Mouse (Mus musculus) forebrain, embryonic 13.5 days (tissue): ENCODE measurements around the gene Msl1. TPM values are rescaled to one million over a fixed set of nuclear protein-coding genes. Genes with fewer than 3 reads are reported as not detected.
"Not testable (repeated sequence)": the region's sequence is repeated elsewhere in the genome, so short reads cannot be mapped to it uniquely, and the experiment has no call there.

Experiments used
- ATAC-seq: fragments of 200-750 bp; cut with Nextera tagmentation; 2 replicates; pipeline ENCODE4 v1.8.0; 2017
- H3K27ac ChIP-seq: fragments of 300-500 bp; sonication (generic); 2 replicates; pipeline ENCODE4 v1.5.1; 2015; ENCODE audit warnings: inconsistent platforms, mild to moderate bottlenecking, moderate library complexity
- H3K27me3 ChIP-seq: fragments of 300-500 bp; sonication (generic); 2 replicates; pipeline ENCODE4 v1.6.1; 2015; ENCODE audit warnings: mild to moderate bottlenecking, inconsistent platforms
- H3K36me3 ChIP-seq: fragments of 300-500 bp; sonication (generic); 2 replicates; pipeline ENCODE4 v1.6.1; 2015; ENCODE audit warnings: mild to moderate bottlenecking, inconsistent platforms; ENCODE audit not compliant: poor library complexity, severe bottlenecking
- H3K4me1 ChIP-seq: fragments of 300-500 bp; sonication (generic); 2 replicates; pipeline ENCODE4 v1.6.1; 2015; ENCODE audit warnings: inconsistent platforms
- H3K4me2 ChIP-seq: fragments of 300-500 bp; sonication (generic); 2 replicates; pipeline ENCODE4 v1.6.1; 2015; ENCODE audit warnings: inconsistent platforms, mild to moderate bottlenecking, moderate library complexity
- H3K4me3 ChIP-seq: fragments of 300-500 bp; sonication (generic); 2 replicates; pipeline ENCODE4 v1.5.1; 2015; ENCODE audit warnings: mild to moderate bottlenecking, inconsistent platforms
- H3K9ac ChIP-seq: fragments of 300-500 bp; sonication (generic); 2 replicates; pipeline ENCODE4 v1.6.1; 2015; ENCODE audit warnings: mild to moderate bottlenecking, inconsistent platforms
- H3K9me3 ChIP-seq: fragments of 300-500 bp; sonication (generic); replicated peaks from 2 replicates; pipeline ENCODE4 v1.6.1; 2016; ENCODE audit warnings: inconsistent platforms
- WGBS: fragments of 180-500 bp; shearing (Covaris S2); methylation state at CpG from one replicate; pipeline ENCODE4 v1.1.7; 2015; 5-methylcytosine and 5-hydroxymethylcytosine counted together
- polyA plus RNA-seq: library from polyadenylated mRNA; unstranded; fragments of >200 nt; fragmentation: Nextera tagmentation; extraction: Ambion mirVana; gene quantifications from 2 replicates; pipeline ENCODE4 v1.2.1, GENCODE M21; 2015

Msl1 gene
- polyA plus RNA-seq, 1 experiment from 2014 or later = 31.3 TPM

DNA sequence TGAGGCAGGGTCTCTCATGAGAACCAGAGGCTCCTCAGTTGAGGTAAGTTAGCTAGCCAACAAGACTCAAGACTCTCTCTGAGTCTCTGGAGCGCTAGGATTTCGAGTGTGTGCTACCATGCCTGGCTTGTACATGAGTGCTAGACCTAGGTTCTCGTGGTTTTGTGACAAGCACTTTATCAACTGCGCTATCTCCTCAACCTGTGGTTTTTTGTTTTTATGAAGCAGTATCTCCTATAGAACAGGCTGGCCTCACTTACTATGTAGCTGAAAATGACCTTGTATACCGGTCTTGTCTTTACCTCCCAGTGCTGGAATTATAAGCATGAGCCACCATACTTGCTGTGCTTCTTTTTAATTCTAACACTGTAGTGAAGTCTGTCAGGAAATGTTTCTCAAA is 25.7 kb downstream of the Msl1 start:
- Histone ChIP-seq H3K9ac (no peak overlapping the region), H3K4me3 (no peak overlapping the region), H3K27me3 (no peaks in the 10 kb centered on the region), H3K9me3 (no peaks in the 10 kb centered on the region), H3K4me2 (no peak overlapping the region), H3K36me3 (peaks cover 98% of the 10 kb centered on the region), H3K27ac (no peak overlapping the region), H3K4me1 (no peaks in the 10 kb centered on the region)
- no peak for ATAC-seq
- 97% methylated on average over 5 of the region's 5 CpGs for WGBS

DNA sequence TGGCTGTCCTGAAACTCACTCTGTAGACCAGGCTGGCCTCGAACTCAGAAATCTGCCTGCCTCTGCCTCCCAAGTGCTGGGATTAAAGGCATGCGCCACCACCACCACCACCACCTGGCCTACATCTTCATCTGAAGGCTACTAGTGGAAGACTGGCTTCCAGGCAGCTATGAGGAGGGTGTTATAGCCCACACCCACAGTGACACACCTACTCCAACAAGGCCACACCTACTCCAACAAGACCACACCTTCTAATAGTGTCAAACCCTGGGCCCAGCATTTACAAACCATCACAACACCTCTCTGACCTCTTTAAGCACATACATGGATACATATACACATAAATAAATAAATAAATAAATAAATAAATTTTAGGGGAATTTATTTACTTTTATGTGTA is 30.8 kb downstream of the Msl1 start:
- not testable (repeated sequence) for H3K9ac ChIP-seq, H3K4me1 ChIP-seq, H3K4me3 ChIP-seq, H3K9me3 ChIP-seq, H3K4me2 ChIP-seq, H3K27me3 ChIP-seq, ATAC-seq, H3K27ac ChIP-seq
- H3K36me3 ChIP-seq = peaks cover 97% of the 10 kb centered on the region
- 97% methylated on average over 2 of the region's 2 CpGs for WGBS

DNA sequence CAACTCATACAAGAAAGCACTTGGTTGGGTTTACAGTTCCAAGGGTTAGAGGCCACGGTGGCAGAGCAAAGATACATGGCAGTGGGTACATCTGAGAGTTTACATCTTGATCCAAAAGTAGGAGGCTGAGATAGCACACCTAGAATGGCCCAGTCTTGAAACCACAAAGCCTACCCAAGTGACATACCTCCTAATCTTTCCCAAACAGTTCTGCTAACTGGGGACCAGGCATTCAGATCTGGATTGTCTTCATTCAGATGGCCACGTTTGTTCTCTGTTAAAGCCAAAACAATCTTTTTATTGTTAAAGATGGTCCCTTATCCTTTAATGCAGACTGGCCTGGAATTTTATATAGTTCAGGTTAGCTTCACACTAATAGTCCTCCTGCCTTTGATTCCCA is 32.6 kb downstream of the Msl1 start:
- H3K36me3 ChIP-seq = peaks cover 97% of the 10 kb centered on the region
- WGBS = 86% methylated on average over 2 of the region's 2 CpGs
- H3K27me3 ChIP-seq = no peaks in the 10 kb centered on the region
- ATAC-seq = no peak
- no peak overlapping the region for H3K27ac ChIP-seq
- no peaks in the 10 kb centered on the region for H3K4me1 ChIP-seq
- no peak overlapping the region for H3K9ac ChIP-seq
- no peak overlapping the region for H3K4me2 ChIP-seq
- no peaks in the 10 kb centered on the region for H3K9me3 ChIP-seq
- H3K4me3 ChIP-seq = no peak overlapping the region

DNA sequence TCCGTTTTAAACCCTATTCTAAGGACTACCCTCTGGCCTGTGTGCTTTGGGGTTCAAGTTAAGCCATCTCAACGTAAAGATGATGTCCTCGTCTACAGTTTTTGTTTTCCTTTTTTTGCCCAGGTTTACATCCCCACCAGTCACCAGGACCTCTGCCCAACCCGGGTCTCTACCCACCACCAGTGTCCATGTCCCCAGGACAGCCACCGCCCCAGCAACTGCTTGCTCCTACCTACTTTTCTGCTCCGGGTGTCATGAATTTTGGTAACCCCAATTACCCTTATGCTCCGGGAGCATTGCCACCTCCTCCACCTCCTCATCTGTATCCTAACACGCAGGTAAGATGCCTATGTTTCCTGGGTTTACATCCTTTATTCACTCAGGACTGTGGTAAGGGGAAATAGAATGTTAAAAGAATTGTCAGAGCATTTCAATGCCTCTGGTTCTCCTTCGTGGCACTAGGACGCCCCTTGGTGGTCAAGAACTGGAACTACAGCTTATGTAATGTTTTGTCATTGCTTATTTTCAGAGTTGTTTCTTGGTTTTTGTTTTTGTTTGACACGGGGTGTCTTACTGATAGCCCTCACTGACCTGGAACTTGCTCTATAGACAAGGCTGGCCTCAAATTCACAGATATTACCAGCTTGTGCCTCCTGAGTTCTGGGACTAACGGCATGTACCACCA is 33.9 kb downstream of the Msl1 start:
- 73% methylated on average over 12 of the region's 12 CpGs for WGBS
- H3K36me3 ChIP-seq = peaks cover 97% of the 10 kb centered on the region

DNA sequence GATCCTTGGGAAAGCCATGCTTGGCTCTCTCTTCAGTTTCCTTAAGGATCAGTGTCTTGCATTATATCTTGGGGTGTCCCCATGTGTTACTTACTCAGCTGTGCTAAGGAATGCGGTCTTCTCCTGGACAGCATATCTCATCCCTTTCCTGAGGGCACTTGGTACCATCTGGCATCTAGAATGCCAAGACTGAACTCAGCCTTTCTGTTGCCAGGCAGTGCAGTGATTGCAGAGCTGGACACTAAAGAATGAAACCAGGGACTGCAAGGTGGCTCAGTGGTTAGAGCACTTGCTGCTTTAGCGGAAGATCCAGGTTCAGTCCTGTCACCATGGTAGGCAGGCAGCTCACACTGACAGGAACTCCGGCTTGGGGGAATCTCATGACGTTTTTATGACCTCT is 34.6 kb downstream of the Msl1 start:
- H3K9ac ChIP-seq = no peak overlapping the region
- H3K4me2 ChIP-seq = no peak overlapping the region
- H3K4me1 ChIP-seq = peaks cover 6% of the 10 kb centered on the region
- no peak overlapping the region for H3K27ac ChIP-seq
- H3K36me3 ChIP-seq = peaks cover 97% of the 10 kb centered on the region
- ATAC-seq = no peak
- H3K4me3 ChIP-seq = no peak overlapping the region
- H3K9me3 ChIP-seq = no peaks in the 10 kb centered on the region
- WGBS = 89% methylated on average over 4 of the region's 4 CpGs
- H3K27me3 ChIP-seq = no peaks in the 10 kb centered on the region

More for the DNA sequence above, 33.9 kb downstream of the Msl1 start:
- no peaks in the 10 kb centered on the region for H3K27me3 ChIP-seq
- H3K4me1 ChIP-seq = no peaks in the 10 kb centered on the region
- no peak overlapping the region for H3K4me3 ChIP-seq
- H3K9ac ChIP-seq = no peak overlapping the region
- ATAC-seq = no peak
- no peak overlapping the region for H3K27ac ChIP-seq
- H3K4me2 ChIP-seq = no peak overlapping the region
- no peaks in the 10 kb centered on the region for H3K9me3 ChIP-seq

DNA sequence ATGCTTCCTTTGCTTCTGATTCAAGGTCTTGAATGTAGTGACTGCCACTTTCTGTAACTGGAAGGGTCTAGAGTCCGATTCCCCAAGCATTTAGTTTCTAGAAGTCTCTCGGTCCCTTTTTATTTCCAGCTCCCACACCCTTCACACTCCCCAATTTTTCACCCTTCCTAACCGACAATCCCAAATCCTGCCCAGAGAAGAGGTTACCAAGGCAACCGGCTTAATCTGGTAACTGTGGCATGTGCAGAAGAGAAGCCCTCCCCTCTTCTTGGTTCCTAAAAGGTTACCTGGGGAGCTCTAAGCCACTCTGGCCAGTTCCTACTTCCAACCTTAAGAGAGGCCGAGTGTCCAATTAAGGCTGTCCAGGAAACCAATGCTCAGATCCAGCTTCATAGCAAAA is 40.0 kb downstream of the Msl1 start:
- no peak for ATAC-seq
- no peaks in the 10 kb centered on the region for H3K9me3 ChIP-seq
- H3K36me3 ChIP-seq = peaks cover 50% of the 10 kb centered on the region
- peaks cover 30% of the 10 kb centered on the region for H3K4me1 ChIP-seq
- no peak overlapping the region for H3K4me3 ChIP-seq
- WGBS = 27% methylated on average over 5 of the region's 5 CpGs
- peaks cover 22% of the 10 kb centered on the region for H3K27me3 ChIP-seq
- no peak overlapping the region for H3K4me2 ChIP-seq
- no peak overlapping the region for H3K27ac ChIP-seq
- 0 out of 2 replicates have a peak overlapping the region, but pooled peaks have one; percentile 4 for H3K9ac ChIP-seq

DNA sequence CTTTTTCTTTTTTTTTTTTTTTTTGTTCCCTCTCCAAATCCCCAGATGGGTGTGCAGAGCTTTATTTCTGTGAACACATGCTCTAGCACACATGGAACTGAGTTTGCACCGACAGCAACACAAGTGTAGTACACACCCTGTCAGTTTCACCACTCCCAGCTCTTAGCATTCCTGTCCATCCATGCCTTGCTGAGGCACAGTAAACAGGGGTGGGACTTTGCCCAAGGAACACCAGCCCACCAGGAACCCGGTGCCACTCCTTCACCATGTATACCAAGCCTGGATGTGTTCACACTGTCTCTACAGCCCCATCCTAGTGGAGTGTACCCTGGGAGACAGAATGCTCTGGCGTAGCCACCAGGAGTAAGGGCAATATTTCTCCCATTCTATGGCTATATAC is 40.4 kb downstream of the Msl1 start:
- Histone ChIP-seq H3K9me3 (no peaks in the 10 kb centered on the region), H3K9ac (no peak overlapping the region), H3K36me3 (peaks cover 45% of the 10 kb centered on the region), H3K4me2 (peak overlapping the region; percentile 84; the same call in 1 of the 2 replicates), H3K27ac (no peak overlapping the region; the same call in 1 of the 2 replicates), H3K4me1 (peaks cover 30% of the 10 kb centered on the region), H3K27me3 (peaks cover 22% of the 10 kb centered on the region), H3K4me3 (no peak overlapping the region)
- no peak for ATAC-seq
- 58% methylated on average over 3 of the region's 3 CpGs for WGBS

DNA sequence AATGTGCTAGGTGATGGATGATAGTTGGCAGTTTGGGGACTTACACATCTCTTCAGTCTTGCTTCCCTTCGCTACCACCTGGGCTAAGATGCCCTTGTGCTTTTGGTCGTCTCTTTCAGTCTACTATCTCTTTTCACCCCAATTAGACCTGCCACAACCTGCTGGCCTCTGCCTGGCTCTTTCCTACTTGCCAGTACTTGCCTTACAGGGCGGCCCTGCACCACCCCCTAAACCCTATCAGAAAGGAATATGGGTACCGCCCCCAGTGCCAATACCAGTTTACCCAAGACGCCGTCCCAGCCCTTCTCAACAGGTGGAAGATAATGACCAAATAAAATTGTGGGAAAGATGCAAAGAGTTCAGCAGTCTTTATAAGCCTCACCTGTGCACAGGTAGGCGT is 40.8 kb downstream of the Msl1 start:
- Histone ChIP-seq H3K4me3 (peak overlapping the region; percentile 57), H3K27ac (no peak overlapping the region), H3K9ac (peak overlapping the region; percentile 71; the same call in 1 of the 2 replicates), H3K36me3 (peaks cover 41% of the 10 kb centered on the region), H3K4me2 (peak overlapping the region; percentile 84), H3K4me1 (peaks cover 30% of the 10 kb centered on the region), H3K27me3 (peaks cover 22% of the 10 kb centered on the region), H3K9me3 (no peaks in the 10 kb centered on the region)
- WGBS = 25% methylated on average over 7 of the region's 7 CpGs
- ATAC-seq = no peak

DNA sequence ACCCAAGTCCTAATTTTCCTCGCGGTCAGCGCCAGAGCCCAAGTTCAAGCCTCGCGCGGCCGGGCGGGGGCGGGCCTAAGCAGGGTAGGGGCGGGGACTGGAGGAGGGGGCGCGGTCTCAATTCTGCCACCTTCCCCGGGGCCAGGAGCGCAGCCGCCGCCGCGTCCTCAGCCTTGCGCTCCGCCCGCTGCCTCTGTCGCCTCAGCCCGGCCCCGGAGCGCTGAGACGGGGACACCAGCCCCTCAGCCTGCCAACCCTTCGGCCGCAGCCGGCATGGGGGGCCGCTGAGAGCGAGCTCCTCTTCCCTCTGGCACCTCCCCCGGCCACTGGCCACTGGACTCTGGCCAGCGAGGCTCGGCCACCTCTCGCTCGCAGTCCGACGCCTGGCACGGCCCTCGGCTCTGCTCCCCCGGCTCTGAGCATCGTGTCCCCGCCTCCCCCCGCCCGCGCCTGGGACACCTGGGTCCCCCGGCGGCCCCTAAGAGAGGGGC is 41.4 kb downstream of the Msl1 start, which contains the start of gene Rapgefl1:
Rapgefl1 (plus strand) TSS at position 135 of the 491 bp plus-strand sequence.
- H3K27ac ChIP-seq = no peak within 1 kb of the TSS; the same call in 1 of the 2 replicates
- H3K27me3 ChIP-seq = peaks cover 22% of the 10 kb centered on the region
- peak; percentile 95 for ATAC-seq
- peaks cover 30% of the 10 kb centered on the region for H3K4me1 ChIP-seq
- H3K4me2 ChIP-seq = peak within 1 kb of the TSS; percentile 84
- H3K9ac ChIP-seq = peak within 1 kb of the TSS; percentile 71
- H3K9me3 ChIP-seq = no peaks in the 10 kb centered on the region
- peak within 1 kb of the TSS; percentile 57 for H3K4me3 ChIP-seq
- H3K36me3 ChIP-seq = peaks cover 36% of the 10 kb centered on the region
- WGBS = under 1% methylated on average over 44 of the region's 48 CpGs

DNA sequence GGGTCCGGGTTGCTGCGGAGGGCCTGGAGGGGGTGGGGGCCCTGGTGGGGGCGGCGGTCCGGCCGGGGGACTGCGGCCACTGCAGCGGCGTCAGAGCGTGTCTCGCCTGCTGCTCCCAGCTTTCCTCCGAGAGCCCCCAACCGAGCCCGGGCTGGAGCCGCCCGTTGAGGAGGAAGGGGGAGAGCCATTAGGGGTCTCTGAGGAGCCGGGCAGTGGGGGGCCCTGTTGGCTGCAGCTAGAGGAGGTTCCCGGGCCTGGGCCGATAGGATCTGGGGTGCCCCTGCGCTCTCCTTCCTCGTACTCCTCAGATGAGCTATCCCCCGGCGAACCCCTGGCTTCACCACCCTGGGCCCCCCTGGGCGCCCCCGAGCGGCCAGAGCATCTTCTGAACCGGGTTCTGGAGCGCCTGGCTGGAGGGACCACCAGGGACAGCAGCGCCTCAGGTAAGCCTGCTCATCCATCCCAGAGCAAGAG is 42.0 kb downstream of the Msl1 start:
- ATAC-seq = peak; percentile 46; the same call in 1 of the 2 replicates
- Histone ChIP-seq H3K27me3 (peaks cover 22% of the 10 kb centered on the region), H3K36me3 (peaks cover 30% of the 10 kb centered on the region), H3K4me2 (peak overlapping the region; percentile 84), H3K9ac (peak overlapping the region; percentile 71), H3K4me1 (peaks cover 30% of the 10 kb centered on the region), H3K27ac (no peak overlapping the region), H3K9me3 (no peaks in the 10 kb centered on the region), H3K4me3 (peak overlapping the region; percentile 57)
- WGBS = under 1% methylated on average over 27 of the region's 29 CpGs

DNA sequence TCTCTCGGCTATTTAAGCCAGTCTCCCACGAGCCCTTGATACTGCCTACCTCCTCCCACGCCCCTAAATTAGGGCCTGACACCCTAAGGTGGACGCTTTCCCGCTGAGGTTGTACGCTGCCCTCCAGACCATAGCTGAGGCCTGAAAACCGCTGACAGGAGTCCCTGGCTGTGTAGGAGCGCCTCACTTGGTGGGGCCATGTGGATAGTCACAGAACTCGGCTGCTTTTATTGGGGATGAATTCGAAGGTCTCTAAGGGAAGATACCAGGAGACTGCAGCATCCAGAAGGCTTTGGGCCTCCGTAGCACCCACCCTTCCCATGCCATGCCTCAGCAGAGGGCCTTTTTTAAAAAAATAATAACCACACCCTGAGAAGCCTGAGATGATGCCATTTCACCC is 42.6 kb downstream of the Msl1 start:
- Histone ChIP-seq H3K4me3 (peak overlapping the region; percentile 57), H3K9me3 (no peaks in the 10 kb centered on the region), H3K27ac (no peak overlapping the region), H3K9ac (peak overlapping the region; percentile 71; the same call in 1 of the 2 replicates), H3K4me2 (peak overlapping the region; percentile 84), H3K27me3 (peaks cover 22% of the 10 kb centered on the region), H3K4me1 (peaks cover 30% of the 10 kb centered on the region), H3K36me3 (peaks cover 24% of the 10 kb centered on the region)
- 52% methylated on average over 11 of the region's 11 CpGs for WGBS
- no peak for ATAC-seq

DNA sequence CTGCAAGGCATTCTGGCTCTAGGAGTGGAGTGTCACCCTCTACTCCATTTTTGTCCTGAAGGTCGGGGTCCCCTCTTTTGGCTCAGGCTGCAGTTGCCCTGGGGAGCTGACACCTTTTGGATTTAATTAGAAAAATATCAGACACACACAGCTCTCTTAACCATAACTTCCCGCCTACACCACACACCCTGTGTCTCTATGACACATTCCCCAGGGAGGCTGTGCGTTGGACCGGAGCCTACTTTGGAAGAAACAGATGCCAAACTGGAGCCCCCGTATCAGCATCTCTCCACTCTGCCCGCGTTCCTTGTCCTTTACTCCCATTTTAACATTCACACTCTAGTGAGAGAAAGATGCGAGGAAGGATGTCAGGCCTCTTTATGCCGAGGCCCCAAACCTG is 43.2 kb downstream of the Msl1 start:
- H3K9ac ChIP-seq = no peak overlapping the region
- ATAC-seq = no peak
- H3K4me3 ChIP-seq = no peak overlapping the region
- H3K4me1 ChIP-seq = peaks cover 30% of the 10 kb centered on the region
- peaks cover 22% of the 10 kb centered on the region for H3K27me3 ChIP-seq
- peaks cover 18% of the 10 kb centered on the region for H3K36me3 ChIP-seq
- H3K9me3 ChIP-seq = no peaks in the 10 kb centered on the region
- 77% methylated on average over 9 of the region's 9 CpGs for WGBS
- H3K27ac ChIP-seq = no peak overlapping the region
- 0 out of 2 replicates have a peak overlapping the region, but pooled peaks have one; percentile 17 for H3K4me2 ChIP-seq
